Mouse (Mus musculus): ENCODE results near the gene Tbc1d10a. TPM values are rescaled to one million over a fixed set of nuclear protein-coding genes. Genes with fewer than 3 reads are reported as not detected.

Tbc1d10a gene
- 23.5 and 24.8 TPM in 2 replicates for total RNA-seq (2017)

- ATAC-seq (ENCODE audit: extremely low read depth, insufficient number of reproducible peaks, low FRiP score, poor library complexity, severe bottlenecking) = peak; percentile 99
Measured at GRCm38 (mm10) chr11:4186486-4187317, at the start of gene Tbc1d10a. TSS of gene Tbc1d10a (plus strand) at chr11:4186789.

- ATAC-seq (ENCODE audit: extremely low read depth, insufficient number of reproducible peaks, low FRiP score, poor library complexity, severe bottlenecking) = no peak
Measured at GRCm38 (mm10) chr11:4138964-4139363, 47.6 kb upstream of the Tbc1d10a start.

- ATAC-seq (ENCODE audit: extremely low read depth, insufficient number of reproducible peaks, low FRiP score, poor library complexity, severe bottlenecking) = no peak
Measured at GRCm38 (mm10) chr11:4141505-4141904, 45.1 kb upstream of the Tbc1d10a start.

- no peak for ATAC-seq (ENCODE audit: extremely low read depth, insufficient number of reproducible peaks, low FRiP score, poor library complexity, severe bottlenecking)
Measured at GRCm38 (mm10) chr11:4142352-4142751, 44.2 kb upstream of the Tbc1d10a start.

- no peak for ATAC-seq (ENCODE audit: extremely low read depth, insufficient number of reproducible peaks, low FRiP score, poor library complexity, severe bottlenecking)
Measured at GRCm38 (mm10) chr11:4143281-4144062, 43.1 kb upstream of the Tbc1d10a start.

GRCm38 (mm10) chr11:4146381-4146780 is 40.2 kb upstream of the Tbc1d10a start:
- ATAC-seq (ENCODE audit: extremely low read depth, insufficient number of reproducible peaks, low FRiP score, poor library complexity, severe bottlenecking) = no peak

- no peak for ATAC-seq (ENCODE audit: extremely low read depth, insufficient number of reproducible peaks, low FRiP score, poor library complexity, severe bottlenecking)
Measured at GRCm38 (mm10) chr11:4147098-4147497, 39.5 kb upstream of the Tbc1d10a start.

GRCm38 (mm10) chr11:4148120-4148519 is 38.5 kb upstream of the Tbc1d10a start:
- ATAC-seq (ENCODE audit: extremely low read depth, insufficient number of reproducible peaks, low FRiP score, poor library complexity, severe bottlenecking) = no peak

- ATAC-seq (ENCODE audit: extremely low read depth, insufficient number of reproducible peaks, low FRiP score, poor library complexity, severe bottlenecking) = no peak
Measured at GRCm38 (mm10) chr11:4148536-4149156, 37.9 kb upstream of the Tbc1d10a start.

- ATAC-seq (ENCODE audit: extremely low read depth, insufficient number of reproducible peaks, low FRiP score, poor library complexity, severe bottlenecking) = no peak
Measured at GRCm38 (mm10) chr11:4149886-4150285, 36.7 kb upstream of the Tbc1d10a start.

- no peak for ATAC-seq (ENCODE audit: extremely low read depth, insufficient number of reproducible peaks, low FRiP score, poor library complexity, severe bottlenecking)
Measured at GRCm38 (mm10) chr11:4153694-4154093, 32.9 kb upstream of the Tbc1d10a start.

GRCm38 (mm10) chr11:4155641-4156040 is 30.9 kb upstream of the Tbc1d10a start:
- no peak for ATAC-seq (ENCODE audit: extremely low read depth, insufficient number of reproducible peaks, low FRiP score, poor library complexity, severe bottlenecking)

- no peak for ATAC-seq (ENCODE audit: extremely low read depth, insufficient number of reproducible peaks, low FRiP score, poor library complexity, severe bottlenecking)
Measured at GRCm38 (mm10) chr11:4158676-4159075, 27.9 kb upstream of the Tbc1d10a start.

- peak; percentile 97 for ATAC-seq (ENCODE audit: extremely low read depth, insufficient number of reproducible peaks, low FRiP score, poor library complexity, severe bottlenecking)
Measured at GRCm38 (mm10) chr11:4159808-4160708, 26.5 kb upstream of the Tbc1d10a start, which contains the start of the genes Ccdc157 and Sf3a1. TSS of gene Ccdc157 (minus strand) at chr11:4160293. TSS of gene Sf3a1 (plus strand) at chr11:4160350.

GRCm38 (mm10) chr11:4160758-4161480 is 25.7 kb upstream of the Tbc1d10a start:
- ATAC-seq (ENCODE audit: extremely low read depth, insufficient number of reproducible peaks, low FRiP score, poor library complexity, severe bottlenecking) = no peak

- ATAC-seq (ENCODE audit: extremely low read depth, insufficient number of reproducible peaks, low FRiP score, poor library complexity, severe bottlenecking) = no peak
Measured at GRCm38 (mm10) chr11:4164701-4165100, 21.9 kb upstream of the Tbc1d10a start.

GRCm38 (mm10) chr11:4166467-4167090 is 20.0 kb upstream of the Tbc1d10a start:
- no peak for ATAC-seq (ENCODE audit: extremely low read depth, insufficient number of reproducible peaks, low FRiP score, poor library complexity, severe bottlenecking)

Measured in neutrophil, adult 5-6 weeks (primary cell).